Mouse (Mus musculus): ENCODE measurements around the gene Ndufaf2. TPM values are rescaled to one million over a fixed set of nuclear protein-coding genes. Genes with fewer than 3 reads are reported as not detected.

Ndufaf2 gene
- polyA plus RNA-seq, 1 experiment = 29.6 TPM

DNA sequence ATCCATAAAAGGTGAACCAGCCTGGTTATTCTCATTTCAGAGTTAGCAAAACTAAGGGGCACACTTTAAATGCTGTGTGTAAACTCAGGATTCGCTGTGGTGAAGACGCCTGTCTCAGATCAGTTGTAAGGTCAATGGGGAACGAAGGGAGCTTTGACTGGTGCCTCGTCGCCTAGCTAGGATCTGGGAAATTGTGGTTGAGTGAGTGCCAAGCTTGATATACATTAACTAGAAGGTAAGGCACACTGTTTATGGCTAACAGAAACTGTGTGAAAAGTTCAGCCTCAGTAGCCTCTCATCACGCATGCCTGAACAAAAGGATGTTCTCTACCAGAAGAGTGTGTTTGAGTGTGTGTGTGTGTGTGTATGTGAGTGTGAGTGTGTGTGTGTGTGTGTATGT lies 144.6 kb downstream of the Ndufaf2 start:
- TF ChIP-seq GATA1 (IDR thresholded peaks at IDR 0.05; ENCODE audit: borderline replicate concordance, low read length) = no peak
- TF ChIP-seq FLI1 (IDR thresholded peaks at IDR 0.05; ENCODE audit: low read length) = no peak
- no peaks in the 10 kb centered on the region for H3K36me3 ChIP-seq (replicated peaks; ENCODE audit: low read length)

DNA sequence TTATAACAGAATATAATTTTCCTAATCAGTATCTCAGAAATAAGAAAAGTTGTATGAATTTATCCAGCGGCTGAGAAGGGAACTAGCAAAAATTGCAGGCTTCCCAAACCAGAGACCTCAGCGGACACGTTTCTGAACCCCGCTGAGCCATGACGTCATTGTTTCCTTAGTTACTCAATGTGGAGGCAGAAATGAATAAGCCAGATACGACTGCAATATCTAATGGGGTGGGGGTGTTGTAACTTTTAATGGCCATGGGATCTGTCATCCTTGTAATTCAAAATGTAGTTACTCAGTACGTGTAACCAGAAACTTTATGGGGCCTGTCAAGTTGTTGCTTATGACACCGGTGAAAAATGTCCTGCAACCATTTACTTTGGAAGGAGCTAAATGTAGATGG lies 145.3 kb downstream of the Ndufaf2 start:
- TF ChIP-seq FLI1 (IDR thresholded peaks at IDR 0.05; ENCODE audit: low read length) (no peak), GATA1 (IDR thresholded peaks at IDR 0.05; ENCODE audit: borderline replicate concordance, low read length) (no peak)
- Histone ChIP-seq H3K27me3 (replicated peaks) (peaks cover 2% of the 10 kb centered on the region), H3K4me1 (peaks cover 13% of the 10 kb centered on the region), H3K36me3 (replicated peaks; ENCODE audit: low read length) (no peaks in the 10 kb centered on the region), H3K4me3 (replicated peaks) (no peak overlapping the region), H3K9me3 (peaks cover 31% of the 10 kb centered on the region)

More for the DNA sequence above, 144.6 kb downstream of the Ndufaf2 start:
- peaks cover 2% of the 10 kb centered on the region for H3K27me3 ChIP-seq (replicated peaks)
- peaks cover 18% of the 10 kb centered on the region for H3K4me1 ChIP-seq
- peaks cover 24% of the 10 kb centered on the region for H3K9me3 ChIP-seq
- no peak overlapping the region for H3K4me3 ChIP-seq (replicated peaks)

DNA sequence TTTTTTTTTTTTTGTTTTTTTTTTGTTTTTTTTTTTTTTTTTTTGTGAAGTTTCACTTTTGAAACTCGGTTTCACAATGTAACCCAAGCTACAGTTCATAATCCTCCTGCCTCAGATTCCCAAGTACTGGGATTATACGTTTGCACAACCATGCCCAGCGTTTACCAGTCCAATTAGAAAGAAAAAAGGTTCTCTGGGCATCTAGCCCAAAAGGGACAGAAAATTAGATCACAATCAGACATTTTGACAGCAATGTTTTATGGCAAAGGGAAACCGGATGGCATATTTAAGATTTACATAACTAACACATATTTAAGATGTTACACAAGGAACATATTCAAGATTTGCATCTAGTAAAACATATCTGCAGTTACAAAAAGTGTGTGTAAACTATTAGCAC lies 150.6 kb downstream of the Ndufaf2 start:
- H3K4me1 ChIP-seq = peaks cover 10% of the 10 kb centered on the region
- H3K27me3 ChIP-seq (replicated peaks) = no peaks in the 10 kb centered on the region
- peaks cover 31% of the 10 kb centered on the region for H3K9me3 ChIP-seq
- no peaks in the 10 kb centered on the region for H3K36me3 ChIP-seq (replicated peaks; ENCODE audit: low read length)
- no peak overlapping the region for H3K4me3 ChIP-seq (replicated peaks)
- TF ChIP-seq GATA1 (IDR thresholded peaks at IDR 0.05; ENCODE audit: borderline replicate concordance, low read length) (no peak), FLI1 (IDR thresholded peaks at IDR 0.05; ENCODE audit: low read length) (no peak)

DNA sequence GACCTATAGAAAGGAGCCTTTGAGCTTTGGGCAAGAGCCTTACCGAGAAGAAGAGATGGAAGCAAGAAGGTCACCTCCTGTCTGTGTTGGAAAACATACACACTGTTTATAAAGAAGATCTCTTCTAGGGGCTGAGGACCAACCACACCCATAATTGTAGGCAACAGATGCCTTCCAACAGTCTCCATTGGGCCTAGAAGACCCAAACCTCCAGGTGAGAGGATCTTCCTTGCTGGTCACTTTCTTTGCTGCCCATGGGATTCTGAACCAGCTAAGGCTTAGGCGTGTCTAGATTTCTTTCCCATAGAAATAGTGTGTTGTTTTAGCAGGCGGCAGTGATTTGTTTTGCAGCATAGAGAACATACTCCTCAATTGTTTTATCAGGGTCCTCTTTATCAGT lies 162.1 kb downstream of the Ndufaf2 start:
- Histone ChIP-seq H3K4me3 (replicated peaks) (no peak overlapping the region), H3K27me3 (replicated peaks) (peaks cover 8% of the 10 kb centered on the region), H3K4me1 (peaks cover 4% of the 10 kb centered on the region), H3K9me3 (no peaks in the 10 kb centered on the region), H3K36me3 (replicated peaks; ENCODE audit: low read length) (no peaks in the 10 kb centered on the region)
- TF ChIP-seq GATA1 (IDR thresholded peaks at IDR 0.05; ENCODE audit: borderline replicate concordance, low read length) (no peak), FLI1 (IDR thresholded peaks at IDR 0.05; ENCODE audit: low read length) (no peak)

DNA sequence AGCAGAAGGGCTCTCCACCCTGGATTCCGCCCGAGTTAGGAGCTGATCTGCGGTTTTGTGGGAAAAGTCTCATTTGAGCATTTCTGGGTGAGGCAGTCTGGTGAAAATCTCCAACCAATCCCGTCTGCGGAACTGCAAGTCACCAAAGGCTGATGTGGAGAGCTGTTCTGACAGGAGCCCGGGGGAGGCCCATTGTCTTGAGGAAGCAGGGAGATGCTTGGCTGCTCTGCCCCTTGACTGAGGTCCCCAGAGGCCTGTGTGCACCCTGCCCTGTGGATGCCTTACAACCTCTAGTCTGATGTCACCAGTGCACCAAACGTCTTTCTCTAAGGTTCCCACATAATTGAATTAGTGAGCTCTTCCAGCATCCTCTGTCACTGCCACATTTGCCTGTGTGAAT lies 163.2 kb downstream of the Ndufaf2 start:
- peaks cover 4% of the 10 kb centered on the region for H3K4me1 ChIP-seq
- H3K9me3 ChIP-seq = no peaks in the 10 kb centered on the region
- H3K4me3 ChIP-seq (replicated peaks) = no peak overlapping the region
- H3K36me3 ChIP-seq (replicated peaks; ENCODE audit: low read length) = no peaks in the 10 kb centered on the region
- TF ChIP-seq FLI1 (IDR thresholded peaks at IDR 0.05; ENCODE audit: low read length) (no peak), GATA1 (IDR thresholded peaks at IDR 0.05; ENCODE audit: borderline replicate concordance, low read length) (no peak)
- H3K27me3 ChIP-seq (replicated peaks) = peaks cover 13% of the 10 kb centered on the region

DNA sequence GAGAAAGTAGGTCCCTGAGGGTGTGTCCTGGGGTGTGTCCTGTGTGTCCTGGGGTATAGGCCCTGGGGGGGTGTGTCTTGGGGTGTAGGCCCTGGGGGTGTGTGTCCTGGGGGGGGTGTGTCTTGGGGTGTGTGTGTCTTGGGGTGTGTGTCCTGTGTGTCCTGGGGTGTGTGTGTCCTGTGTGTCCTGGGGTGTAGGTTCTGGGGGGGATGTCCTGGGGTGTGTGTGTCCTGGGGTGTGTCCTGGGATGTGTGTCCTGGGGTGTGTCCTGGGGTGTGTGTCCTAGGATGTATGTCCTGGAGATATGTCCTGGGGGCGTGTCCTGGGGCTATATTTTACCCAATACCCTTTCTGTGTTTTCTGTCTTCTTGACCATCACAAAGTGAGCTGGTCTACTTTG lies 165.8 kb downstream of the Ndufaf2 start:
- Histone ChIP-seq H3K4me3 (replicated peaks) (no peak overlapping the region), H3K4me1 (peaks cover 4% of the 10 kb centered on the region), H3K27me3 (replicated peaks) (peaks cover 20% of the 10 kb centered on the region), H3K9me3 (no peaks in the 10 kb centered on the region), H3K36me3 (replicated peaks; ENCODE audit: low read length) (no peaks in the 10 kb centered on the region)
- no peak for TF ChIP-seq FLI1 (IDR thresholded peaks at IDR 0.05; ENCODE audit: low read length)

DNA sequence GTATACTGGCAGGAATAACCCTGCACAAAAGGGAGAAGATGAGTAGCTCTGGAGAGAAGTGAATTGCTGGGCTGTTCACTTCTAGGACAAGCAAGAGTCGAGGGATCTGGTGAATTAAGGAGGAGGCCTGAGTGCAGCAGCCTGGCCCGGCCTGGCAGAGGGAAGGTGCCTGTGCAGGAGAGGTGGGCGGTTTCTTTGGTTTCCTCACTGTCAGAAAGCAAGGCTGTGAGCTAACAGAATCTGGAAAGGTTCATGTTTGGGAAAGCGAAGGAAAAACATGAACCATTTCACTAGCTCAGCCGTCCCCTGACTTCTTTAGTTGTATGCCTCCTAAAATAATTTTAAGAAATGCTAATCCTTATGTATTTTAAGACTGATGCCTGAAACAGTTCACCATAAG lies 173.8 kb downstream of the Ndufaf2 start:
- Histone ChIP-seq H3K27me3 (replicated peaks) (peaks cover 13% of the 10 kb centered on the region), H3K36me3 (replicated peaks; ENCODE audit: low read length) (no peaks in the 10 kb centered on the region), H3K9me3 (peaks cover 11% of the 10 kb centered on the region), H3K4me1 (peaks cover 12% of the 10 kb centered on the region; the same call in 1 of the 2 replicates), H3K4me3 (replicated peaks) (no peak overlapping the region)
- no peak for TF ChIP-seq FLI1 (IDR thresholded peaks at IDR 0.05; ENCODE audit: low read length)
- TF ChIP-seq GATA1 (IDR thresholded peaks at IDR 0.05; ENCODE audit: borderline replicate concordance, low read length) = no peak

DNA sequence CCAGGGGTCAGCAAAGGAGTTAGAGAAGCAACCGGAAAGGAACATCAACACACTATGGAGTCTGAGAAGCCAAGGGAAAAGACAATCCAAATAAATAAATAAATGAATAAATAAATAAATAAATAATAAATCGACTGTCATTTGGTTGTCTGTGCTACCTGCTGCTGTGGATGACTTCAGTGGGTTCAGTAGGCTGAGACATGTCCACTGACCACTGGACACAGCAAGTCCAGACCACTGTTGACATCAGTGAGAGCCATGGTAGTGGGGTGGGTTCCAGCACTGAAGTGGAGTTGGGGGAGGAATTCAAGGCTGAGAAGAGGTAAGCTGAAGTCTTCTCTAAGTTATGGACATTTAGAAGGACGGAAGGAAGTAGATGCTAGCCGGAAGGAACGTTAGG lies 174.2 kb downstream of the Ndufaf2 start:
- H3K4me3 ChIP-seq (replicated peaks) = no peak overlapping the region
- H3K9me3 ChIP-seq = peaks cover 11% of the 10 kb centered on the region
- peaks cover 11% of the 10 kb centered on the region for H3K27me3 ChIP-seq (replicated peaks)
- no peak for TF ChIP-seq FLI1 (IDR thresholded peaks at IDR 0.05; ENCODE audit: low read length)
- no peak for TF ChIP-seq GATA1 (IDR thresholded peaks at IDR 0.05; ENCODE audit: borderline replicate concordance, low read length)
- H3K4me1 ChIP-seq = peaks cover 12% of the 10 kb centered on the region; the same call in 1 of the 2 replicates
- no peaks in the 10 kb centered on the region for H3K36me3 ChIP-seq (replicated peaks; ENCODE audit: low read length)

DNA sequence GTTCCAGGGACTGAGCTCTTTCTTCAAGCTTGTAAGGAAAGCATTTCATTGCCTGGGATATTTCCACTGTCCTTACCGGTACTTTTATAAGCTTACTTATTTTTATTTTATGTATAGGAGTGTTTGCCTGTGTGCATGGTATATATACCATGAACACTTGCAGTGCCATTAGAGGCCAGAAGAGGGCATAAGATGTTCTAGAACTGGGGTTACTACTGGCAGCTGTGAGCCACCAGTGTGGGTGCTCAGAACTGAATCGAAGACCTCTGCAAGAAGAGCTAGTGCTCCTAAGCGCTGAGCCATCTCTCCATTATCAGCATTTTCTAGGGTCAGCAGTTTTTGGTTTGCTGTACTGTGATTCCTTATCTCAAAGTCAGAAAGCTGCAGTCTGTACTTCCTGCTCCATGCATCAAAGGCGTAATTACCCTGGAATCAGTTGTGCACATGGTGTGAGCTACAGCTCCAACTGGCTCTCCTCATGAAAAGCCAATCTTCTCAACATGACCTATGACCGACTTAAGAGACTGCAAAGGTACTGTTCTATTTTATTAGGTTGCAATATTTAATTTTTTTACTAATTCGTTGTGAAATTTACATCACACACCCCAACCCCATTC lies 175.1 kb downstream of the Ndufaf2 start:
- H3K36me3 ChIP-seq (replicated peaks; ENCODE audit: low read length) = no peaks in the 10 kb centered on the region
- peaks cover 12% of the 10 kb centered on the region; the same call in 1 of the 2 replicates for H3K4me1 ChIP-seq
- peaks cover 11% of the 10 kb centered on the region for H3K27me3 ChIP-seq (replicated peaks)
- peaks cover 11% of the 10 kb centered on the region for H3K9me3 ChIP-seq
- H3K4me3 ChIP-seq (replicated peaks) = no peak overlapping the region
- TF ChIP-seq GATA1 (IDR thresholded peaks at IDR 0.05; ENCODE audit: borderline replicate concordance, low read length) (no peak), FLI1 (IDR thresholded peaks at IDR 0.05; ENCODE audit: low read length) (no peak)

DNA sequence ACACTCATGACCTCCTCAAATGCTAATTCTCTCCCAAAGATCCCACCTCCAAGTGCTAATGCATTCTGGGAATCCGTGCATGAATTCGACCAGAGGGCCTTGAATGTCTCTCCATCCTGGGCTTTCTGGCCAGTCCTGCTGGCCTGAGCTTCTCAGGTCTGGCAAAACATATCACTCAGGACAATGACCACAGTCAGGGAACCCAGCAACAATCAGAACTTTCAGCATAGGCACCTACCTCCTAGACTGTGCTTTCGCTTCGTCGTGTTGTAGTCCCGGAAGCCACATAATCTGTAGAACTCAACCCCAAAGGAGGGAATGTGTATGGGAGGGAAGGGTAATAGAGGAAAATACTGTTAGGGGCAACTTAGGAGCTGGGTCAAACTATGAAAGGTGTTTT lies 179.0 kb downstream of the Ndufaf2 start:
- TF ChIP-seq FLI1 (IDR thresholded peaks at IDR 0.05; ENCODE audit: low read length) (no peak), GATA1 (IDR thresholded peaks at IDR 0.05; ENCODE audit: borderline replicate concordance, low read length) (no peak)
- no peak overlapping the region for H3K4me3 ChIP-seq (replicated peaks)

More for the DNA sequence above, 179.0 kb downstream of the Ndufaf2 start:
- peaks cover 14% of the 10 kb centered on the region for H3K27me3 ChIP-seq (replicated peaks)
- H3K36me3 ChIP-seq (replicated peaks; ENCODE audit: low read length) = no peaks in the 10 kb centered on the region
- peaks cover 7% of the 10 kb centered on the region; the same call in 1 of the 2 replicates for H3K4me1 ChIP-seq
- H3K9me3 ChIP-seq = peaks cover 19% of the 10 kb centered on the region
